Mouse (Mus musculus) liver, embryonic 18 days (tissue): ENCODE results near the gene Myo19. TPM values are rescaled to one million over a fixed set of nuclear protein-coding genes. Genes with fewer than 3 reads are reported as not detected.

Experiments
- polyA plus RNA-seq: library from polyadenylated mRNA; depleted of rRNA; stranded (reverse); fragments of >200 nt; gene quantifications from 2 replicates; pipeline ENCODE4 v1.2.3, GENCODE M21; 2012; rRNA removed

Gene Myo19
- 4.0 and 4.1 TPM in 2 replicates for polyA plus RNA-seq

GRCm38 (mm10) chr11:84879772-84880464 is at the start of gene Myo19, which contains the start of gene Pigw:
Myo19 (plus strand) TSS chr11:84880148.
Pigw (minus strand) TSS chr11:84880285.

DNA sequence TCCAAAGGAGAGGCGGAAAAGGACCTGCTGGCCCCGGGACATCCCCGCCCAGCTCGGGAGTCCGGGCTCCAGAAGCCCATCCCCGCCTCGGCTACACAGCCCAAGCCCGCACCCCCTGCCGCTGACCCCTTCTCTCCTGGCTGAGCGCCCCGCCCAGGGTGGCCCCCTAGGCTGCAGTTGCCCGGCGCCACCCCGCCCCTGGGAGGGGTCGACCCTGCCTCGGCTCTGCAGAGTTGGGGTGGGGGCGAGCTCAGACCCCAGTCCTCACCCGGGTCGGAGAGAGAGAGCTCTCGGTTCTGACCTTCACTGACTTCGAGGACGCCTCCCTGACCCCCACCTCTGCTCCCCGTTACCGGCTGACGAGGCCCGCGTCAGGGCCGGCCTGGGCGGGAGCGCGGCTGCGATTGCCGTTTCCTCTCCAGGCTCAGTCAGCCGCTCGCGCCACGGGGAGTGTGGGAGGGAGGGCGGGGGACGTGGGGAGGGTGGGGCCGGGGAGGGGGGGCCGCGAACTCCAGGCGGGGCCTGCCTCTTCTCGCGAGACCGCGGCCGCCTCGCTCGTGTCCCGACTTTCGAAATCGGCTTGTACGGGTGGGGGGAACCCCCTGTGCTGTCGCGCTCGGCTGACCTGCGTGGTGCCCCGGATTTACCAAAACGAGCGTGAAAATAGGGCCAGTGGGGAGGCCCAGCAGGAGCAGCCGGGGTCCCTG is 9.5 kb upstream of the Myo19 start, which contains the start of gene Ggnbp2:
Gene Ggnbp2 (minus strand): TSS at position 481 of the 707 bp plus-strand sequence.

DNA sequence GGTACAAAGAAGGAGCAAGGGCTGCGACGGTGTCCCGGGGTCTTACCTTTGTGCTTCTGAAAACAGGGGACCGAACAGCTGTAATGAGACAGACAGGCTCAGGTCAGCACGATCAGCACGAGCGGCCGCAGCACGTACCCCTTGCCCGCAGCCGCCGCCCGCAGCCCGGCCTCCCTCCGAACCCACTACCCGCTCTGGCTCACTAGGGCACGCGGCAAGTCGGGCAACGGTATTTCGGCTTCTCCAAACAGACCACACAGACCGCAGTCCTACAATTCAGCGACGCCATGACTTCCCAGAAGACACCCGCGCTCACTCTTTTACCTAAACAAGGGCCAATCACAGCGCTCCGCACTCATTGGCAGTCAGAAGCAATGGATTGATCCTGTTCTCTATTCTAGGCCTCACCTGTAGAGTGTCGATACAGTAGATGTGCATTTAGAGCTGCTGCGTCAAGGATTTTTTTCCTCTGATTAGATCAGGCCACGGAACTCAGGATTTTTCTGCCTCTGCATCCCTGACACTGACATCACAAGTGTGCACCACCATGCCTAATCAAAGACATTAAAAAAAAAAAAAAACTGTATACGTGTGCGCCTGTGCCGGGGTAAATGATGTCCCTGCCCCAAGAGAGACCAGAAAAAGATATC is 36.2 kb downstream of the Myo19 start, which contains the start of gene Znhit3:
Gene Znhit3 (minus strand): TSS at position 314 of the 650 bp plus-strand sequence.

DNA sequence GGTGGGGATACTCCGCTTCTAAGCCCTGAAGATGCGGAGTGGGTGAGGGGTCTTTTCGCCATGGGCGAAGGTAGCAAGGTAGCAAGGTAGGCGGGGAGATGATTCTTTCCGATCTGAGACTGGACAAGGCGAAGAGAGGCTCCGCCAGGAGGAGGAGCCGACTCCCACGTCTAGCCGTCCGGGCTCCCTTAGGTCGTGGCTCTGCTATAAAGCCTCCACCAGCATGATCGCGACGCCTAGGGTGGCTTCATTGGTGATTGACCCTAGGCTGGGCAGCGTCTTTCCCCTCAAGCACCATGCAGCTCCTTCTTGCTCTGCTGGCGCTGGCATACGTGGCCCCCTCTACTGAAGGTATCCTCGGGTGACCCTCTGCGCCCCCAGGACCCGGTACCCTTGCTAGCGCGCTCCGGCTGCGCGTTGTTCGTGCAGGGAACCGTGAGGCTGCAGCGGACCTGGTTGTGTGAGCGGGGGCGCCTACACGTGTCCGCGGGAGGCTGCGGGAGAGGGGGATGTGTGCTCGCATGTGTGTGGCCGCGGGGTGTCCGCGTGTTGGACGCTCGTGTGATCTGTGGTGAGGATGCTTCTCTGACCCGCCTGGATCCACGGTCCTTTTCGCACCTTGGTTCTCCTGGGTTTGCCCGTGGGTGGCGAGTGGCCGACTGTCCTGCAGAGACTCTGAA is 77.8 kb downstream of the Myo19 start, which contains the start of gene Car4:
Gene Car4 (plus strand): TSS at position 196 of the 680 bp plus-strand sequence.

Other genes with a start within 250 kb of the Myo19 start
- gene Mrm1, start 60.6 kb upstream of the Myo19 start, polyA plus RNA-seq, result 10.6 and 10.8 TPM in 2 replicates
- gene Dhrs11, start 51.2 kb upstream of the Myo19 start, polyA plus RNA-seq, result 114 and 116 TPM in 2 replicates
- gene Ggnbp2, start 9.3 kb upstream of the Myo19 start, polyA plus RNA-seq, result 61.4 and 70.3 TPM in 2 replicates
- 3.2 and 3.6 TPM in 2 replicates for gene Pigw, start 137 bp downstream of the Myo19 start, polyA plus RNA-seq
- 11.4 and 11.7 TPM in 2 replicates for gene Znhit3, start 36.2 kb downstream of the Myo19 start, polyA plus RNA-seq
- gene Car4, start 77.6 kb downstream of the Myo19 start, polyA plus RNA-seq, result 0.04 TPM in 1 of 2 replicates, not detected in the other